Mouse (Mus musculus) E14TG2a.4 (cell line): ENCODE measurements around the gene Ttc7b.

Experiments
- CTCF ChIP-seq: conservative IDR thresholded peaks from 2 replicates; pipeline ENCODE4 v1.5.1; 2014; ENCODE audit warnings: low read length
- POU5F1 ChIP-seq: IDR thresholded peaks from 2 replicates; pipeline ENCODE4 v1.6.1; 2014; ENCODE audit warnings: low read length, borderline replicate concordance

DNA sequence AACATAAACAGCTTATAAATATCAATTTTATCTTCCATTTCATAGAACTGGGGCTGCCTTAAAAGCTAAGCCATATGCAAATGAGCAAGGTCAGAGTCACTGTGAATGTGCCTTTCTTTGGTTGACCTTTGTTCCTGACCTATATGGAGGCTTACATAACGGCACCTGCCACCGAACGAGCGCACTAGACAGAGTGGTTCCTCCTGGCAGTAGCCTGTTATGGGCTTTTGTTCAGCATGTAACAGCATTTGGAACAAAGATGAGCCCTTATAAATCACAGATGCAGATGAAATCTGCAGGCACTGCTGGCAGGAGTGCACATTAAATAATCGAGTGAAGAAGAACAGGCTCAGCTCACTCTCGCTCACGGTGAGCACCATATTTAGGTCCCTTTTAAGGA lies 179.0 kb downstream of the Ttc7b start:
- TF ChIP-seq CTCF (no peak), POU5F1 (no peak)
